Mouse (Mus musculus): Measurements from ENCODE around the gene Gnao1.

The Gnao1 gene

GRCm38 (mm10) chr8:93809686-93810027 lies at the start of gene Gnao1:
Gnao1 (plus strand) TSS chr8:93809966.
- DNase-seq = no peak

GRCm38 (mm10) chr8:93777605-93778004 lies 32.2 kb upstream of the Gnao1 start:
- no peak for DNase-seq

GRCm38 (mm10) chr8:93809226-93809625 lies 540 bp upstream of the Gnao1 start:
- DNase-seq = no peak

GRCm38 (mm10) chr8:93810028-93810858 lies 477 bp downstream of the Gnao1 start:
- DNase-seq = peak; percentile 65

- peak; percentile 15 for DNase-seq
Measured at GRCm38 (mm10) chr8:93810859-93811602, 1.3 kb downstream of the Gnao1 start.

- no peak for DNase-seq
Measured at GRCm38 (mm10) chr8:93811719-93812475, 2.1 kb downstream of the Gnao1 start.

GRCm38 (mm10) chr8:93812566-93813404 lies 3.0 kb downstream of the Gnao1 start:
- no peak for DNase-seq

GRCm38 (mm10) chr8:93813405-93813761 lies 3.6 kb downstream of the Gnao1 start:
- DNase-seq = peak; percentile 56

- no peak for DNase-seq
Measured at GRCm38 (mm10) chr8:93814266-93814665, 4.5 kb downstream of the Gnao1 start.

GRCm38 (mm10) chr8:93816226-93816625 lies 6.5 kb downstream of the Gnao1 start:
- DNase-seq = no peak

GRCm38 (mm10) chr8:93817366-93817765 lies 7.6 kb downstream of the Gnao1 start:
- DNase-seq = no peak

GRCm38 (mm10) chr8:93819929-93820328 lies 10.2 kb downstream of the Gnao1 start:
- DNase-seq = no peak

- DNase-seq = no peak
Measured at GRCm38 (mm10) chr8:93821327-93821726, 11.6 kb downstream of the Gnao1 start.

- no peak for DNase-seq
Measured at GRCm38 (mm10) chr8:93825317-93825716, 15.6 kb downstream of the Gnao1 start.

GRCm38 (mm10) chr8:93830626-93831025 lies 20.9 kb downstream of the Gnao1 start:
- DNase-seq = no peak

- no peak for DNase-seq
Measured at GRCm38 (mm10) chr8:93835771-93836170, 26.0 kb downstream of the Gnao1 start.

GRCm38 (mm10) chr8:93839113-93839512 lies 29.3 kb downstream of the Gnao1 start:
- no peak for DNase-seq

GRCm38 (mm10) chr8:93840486-93840885 lies 30.7 kb downstream of the Gnao1 start:
- DNase-seq = no peak

GRCm38 (mm10) chr8:93840956-93841752 lies 31.4 kb downstream of the Gnao1 start:
- DNase-seq = no peak

- no peak for DNase-seq
Measured at GRCm38 (mm10) chr8:93842574-93842973, 32.8 kb downstream of the Gnao1 start.

- no peak for DNase-seq
Measured at GRCm38 (mm10) chr8:93843858-93844502, 34.2 kb downstream of the Gnao1 start.

Data from thymus, postnatal 25 days (tissue).